Mouse (Mus musculus) olfactory bulb, adult 2 months (tissue): ENCODE measurements at regions not wholly inside any gene's neighbourhood (a gene's known extent, or its start where the extent isn't known, plus 50 kb on each side); places are given as distances from the start of the nearest gene placed in this dataset.

Source experiments
- CTCF ChIP-seq: fragments of 200-500 bp; IDR thresholded peaks from 2 replicates; pipeline ENCODE4 v1.5.1; 2012; ENCODE audit warnings: low read depth, mild to moderate bottlenecking, low read length, moderate library complexity; ENCODE audit not compliant: insufficient read depth
- POLR2A ChIP-seq: fragments of 200-500 bp; IDR thresholded peaks from 2 replicates; pipeline ENCODE4 v1.6.1; 2012; ENCODE audit warnings: mild to moderate bottlenecking, low read depth, low read length, moderate library complexity; ENCODE audit not compliant: insufficient read depth

GRCm38 (mm10) chr14:105572036-105572891 is 313.9 kb downstream of the Ndfip2 start:
- TF ChIP-seq CTCF (no peak), POLR2A (no peak)
